Mouse (Mus musculus) midbrain, postnatal 0 days (tissue): ENCODE measurements around the gene Slit1. TPM values are rescaled to one million over a fixed set of nuclear protein-coding genes. Genes with fewer than 3 reads are reported as not detected.
A peak's percentile ranks its signal among the peaks of the same experiment; 100 is the strongest.

Source experiments
- ATAC-seq: fragments of 200-750 bp; cut with Nextera tagmentation; 2 replicates; pipeline ENCODE4 v1.8.0; 2017; ENCODE audit warnings: moderate number of reproducible peaks, mild to moderate bottlenecking, moderate TSS enrichment, moderate library complexity; ENCODE audit not compliant: low FRiP score
- DNase-seq: peaks from one replicate; pipeline ENCODE4 v3.0.0-alpha.2; 2015; ENCODE audit warnings: low spot score
- H3K27ac ChIP-seq: fragments of 300-500 bp; sonication (generic); 2 replicates; pipeline ENCODE4 v1.5.1; 2014; ENCODE audit warnings: low read depth, mild to moderate bottlenecking, low read length, mixed read lengths
- H3K27me3 ChIP-seq: fragments of 300-500 bp; sonication (generic); 2 replicates; pipeline ENCODE4 v1.6.1; 2014; ENCODE audit warnings: low read length, control low read depth, mixed read lengths; ENCODE audit not compliant: insufficient read depth
- H3K36me3 ChIP-seq: fragments of 300-500 bp; sonication (generic); 2 replicates; pipeline ENCODE4 v1.6.1; 2014; ENCODE audit warnings: low read length, control low read depth, mixed read lengths; ENCODE audit not compliant: insufficient read depth
- H3K4me1 ChIP-seq: fragments of 300-500 bp; sonication (generic); 2 replicates; pipeline ENCODE4 v1.6.1; 2014; ENCODE audit warnings: mild to moderate bottlenecking, control low read depth, antibody characterized with exemption, low read length, mixed read lengths; ENCODE audit not compliant: insufficient read depth
- H3K4me2 ChIP-seq: fragments of 300-500 bp; sonication (generic); 2 replicates; pipeline ENCODE4 v1.6.1; 2014; ENCODE audit warnings: low read depth, mild to moderate bottlenecking, low read length, mixed read lengths; ENCODE audit not compliant: poor library complexity, severe bottlenecking
- H3K4me3 ChIP-seq: fragments of 300-500 bp; sonication (generic); 2 replicates; pipeline ENCODE4 v1.5.1; 2014; ENCODE audit warnings: low read depth, mild to moderate bottlenecking, low read length, moderate library complexity
- H3K9ac ChIP-seq: fragments of 300-500 bp; sonication (generic); replicated peaks from 2 replicates; pipeline ENCODE4 v1.6.1; 2014; ENCODE audit warnings: mild to moderate bottlenecking, low read length, moderate library complexity, mixed read lengths; ENCODE audit not compliant: poor library complexity, severe bottlenecking
- H3K9me3 ChIP-seq: fragments of 300-500 bp; sonication (generic); 2 replicates; pipeline ENCODE4 v1.6.1; 2016; ENCODE audit warnings: low read length, control low read depth
- CTCF ChIP-seq: IDR thresholded peaks from 2 replicates; pipeline ENCODE4 v1.5.1; 2016; ENCODE audit warnings: antibody characterized with exemption, mild to moderate bottlenecking
- WGBS: fragments of 180-500 bp; shearing (Covaris S2); extraction: QIAGEN DNeasy Blood & Tissue Kit; methylation state at CpG from one replicate; pipeline ENCODE4 v1.1.7; 2014; 5-methylcytosine and 5-hydroxymethylcytosine counted together
- polyA plus RNA-seq: library from polyadenylated mRNA; unstranded; fragments of >200 nt; fragmentation: Nextera tagmentation; extraction: Ambion mirVana; gene quantifications from 2 replicates; pipeline ENCODE4 v1.2.1, GENCODE M21; 2015
- total RNA-seq: library from RNA; depleted of rRNA; stranded (reverse); fragments of >200 nt; gene quantifications from 2 replicates; pipeline ENCODE4 v1.2.3, GENCODE M21; 2014

Gene Slit1
- total and polyA plus RNA-seq, 2 experiments from 2014 or later: 17.0 to 74.2 TPM

GRCm38 (mm10) chr19:41688251-41688650, 55.2 kb downstream of the Slit1 start:
- WGBS: 25% methylated on average over 13 of the region's 13 CpGs
- Histone ChIP-seq H3K27ac (no peak overlapping the region), H3K4me3 (no peak overlapping the region), H3K9ac (no peak overlapping the region), H3K4me2 (no peak overlapping the region), H3K9me3 (no peaks in the 10 kb centered on the region), H3K36me3 (no peaks in the 10 kb centered on the region), H3K4me1 (peaks cover 8% of the 10 kb centered on the region; the same call in 1 of the 2 replicates), H3K27me3 (no peaks in the 10 kb centered on the region)
- ATAC-seq (no peak), DNase-seq (peak; percentile 86)
- no peak for TF ChIP-seq CTCF

DNA sequence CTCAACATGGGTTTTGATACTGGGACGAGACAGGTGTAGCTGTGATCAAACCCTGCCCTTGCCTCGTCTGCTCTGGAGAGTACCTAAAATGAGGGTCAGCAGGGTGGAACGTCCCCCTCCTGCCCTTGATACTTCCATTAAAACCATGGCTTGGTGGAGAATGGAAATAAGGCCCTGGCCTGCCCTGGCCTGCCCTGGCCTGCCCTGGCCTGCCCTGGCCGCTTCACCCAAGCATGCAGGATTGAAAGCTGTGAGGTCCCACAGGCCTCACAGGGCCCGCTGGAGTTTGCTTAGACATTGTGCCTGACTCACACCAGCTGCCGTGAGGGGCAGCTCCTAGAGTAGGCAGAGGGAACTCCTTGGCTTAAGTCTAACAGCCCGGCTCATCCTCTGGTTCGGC, 55.6 kb downstream of the Slit1 start:
- Histone ChIP-seq H3K27ac (no peak overlapping the region), H3K4me3 (no peak overlapping the region), H3K9me3 (no peaks in the 10 kb centered on the region), H3K9ac (no peak overlapping the region), H3K27me3 (no peaks in the 10 kb centered on the region), H3K4me2 (no peak overlapping the region), H3K4me1 (peaks cover 8% of the 10 kb centered on the region; the same call in 1 of the 2 replicates), H3K36me3 (no peaks in the 10 kb centered on the region)
- no peak for TF ChIP-seq CTCF
- 72% methylated on average over 8 of the region's 8 CpGs for WGBS
- DNase-seq: no peak
- ATAC-seq: no peak

- ATAC-seq (no peak), DNase-seq (no peak)
- H3K9ac ChIP-seq: no peak overlapping the region
- peak; percentile 30; the same call in 1 of the 2 replicates for TF ChIP-seq CTCF
- H3K27ac ChIP-seq: no peak overlapping the region
- H3K4me3 ChIP-seq: no peak overlapping the region
- no peak overlapping the region for H3K4me2 ChIP-seq
- no peaks in the 10 kb centered on the region for H3K36me3 ChIP-seq
- no peaks in the 10 kb centered on the region for H3K9me3 ChIP-seq
- H3K27me3 ChIP-seq: no peaks in the 10 kb centered on the region
- peaks cover 8% of the 10 kb centered on the region; the same call in 1 of the 2 replicates for H3K4me1 ChIP-seq
- 96% methylated on average over 2 of the region's 2 CpGs for WGBS
These were observed 57.3 kb downstream of the Slit1 start for GRCm38 (mm10) chr19:41686194-41686593.

- no peak overlapping the region for H3K27ac ChIP-seq
- no peaks in the 10 kb centered on the region for H3K27me3 ChIP-seq
- H3K9me3 ChIP-seq: no peaks in the 10 kb centered on the region
- H3K4me1 ChIP-seq: peaks cover 8% of the 10 kb centered on the region; the same call in 1 of the 2 replicates
- ATAC-seq (no peak), DNase-seq (peak; percentile 74)
- TF ChIP-seq CTCF: no peak
- no peak overlapping the region for H3K9ac ChIP-seq
- no peaks in the 10 kb centered on the region for H3K36me3 ChIP-seq
- H3K4me2 ChIP-seq: no peak overlapping the region
- WGBS: 71% methylated on average over 13 of the region's 13 CpGs
- H3K4me3 ChIP-seq: no peak overlapping the region
These were observed 57.9 kb downstream of the Slit1 start for GRCm38 (mm10) chr19:41685453-41686086.

DNA sequence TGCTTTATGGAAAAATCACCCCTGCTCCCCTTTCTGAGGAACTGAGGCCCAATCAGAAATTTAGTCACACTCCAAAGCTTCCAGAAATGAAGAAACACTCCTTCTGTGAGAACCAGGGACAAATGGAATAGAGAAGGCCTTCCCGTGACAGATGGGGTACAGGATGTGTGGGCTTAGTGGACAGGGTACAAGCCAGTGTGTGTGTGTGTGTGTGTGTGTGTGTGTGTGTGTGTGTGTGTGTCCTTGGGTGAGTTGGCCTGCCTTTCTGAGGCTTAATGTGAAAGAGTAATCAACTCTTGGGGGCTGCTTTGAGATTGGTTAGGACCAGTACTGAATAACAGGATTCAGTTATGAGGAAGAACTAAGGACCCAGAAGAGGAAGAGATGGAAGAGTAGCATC, 58.6 kb downstream of the Slit1 start:
- Histone ChIP-seq H3K27me3 (no peaks in the 10 kb centered on the region), H3K4me1 (peaks cover 8% of the 10 kb centered on the region; the same call in 1 of the 2 replicates), H3K27ac (no peak overlapping the region), H3K9ac (no peak overlapping the region), H3K9me3 (no peaks in the 10 kb centered on the region), H3K4me2 (no peak overlapping the region), H3K36me3 (no peaks in the 10 kb centered on the region), H3K4me3 (no peak overlapping the region)
- WGBS: 64% methylated on average over 1 of the region's 1 CpGs
- DNase-seq (no peak), ATAC-seq (no peak)
- no peak for TF ChIP-seq CTCF

DNA sequence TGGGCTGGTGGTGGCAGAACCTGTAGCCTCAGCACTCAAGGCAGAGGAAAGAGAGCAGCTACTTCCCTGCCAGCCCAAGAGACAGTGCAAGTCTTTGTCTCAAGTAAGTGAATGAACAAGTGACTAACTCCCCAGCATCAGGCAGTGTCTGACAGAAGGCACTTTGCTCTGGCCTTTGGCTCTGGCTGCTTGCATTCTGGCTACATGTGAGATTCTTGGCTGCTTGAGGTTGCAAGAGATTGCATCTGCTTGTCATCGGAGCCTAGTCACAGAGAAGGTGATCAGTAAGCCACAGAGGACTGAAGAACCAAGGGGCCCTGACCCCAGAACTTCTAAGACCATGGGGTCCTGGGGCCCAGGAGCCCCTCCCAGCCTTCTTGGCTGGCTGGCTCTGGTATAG, 59.5 kb downstream of the Slit1 start:
- Histone ChIP-seq H3K27me3 (no peaks in the 10 kb centered on the region), H3K4me1 (peaks cover 15% of the 10 kb centered on the region), H3K4me2 (no peak overlapping the region), H3K36me3 (no peaks in the 10 kb centered on the region), H3K9ac (no peak overlapping the region), H3K4me3 (no peak overlapping the region), H3K27ac (no peak overlapping the region), H3K9me3 (no peaks in the 10 kb centered on the region)
- DNase-seq (no peak), ATAC-seq (no peak)
- WGBS: 67% methylated on average over 1 of the region's 1 CpGs
- no peak for TF ChIP-seq CTCF
